Mouse (Mus musculus) heart, adult 2 months (tissue): ENCODE measurements at regions not wholly inside any gene's neighbourhood (a gene's known extent, or its start where the extent isn't known, plus 50 kb on each side); places are given as distances from the start of the nearest gene placed in this dataset.

Experiments used
- CTCF ChIP-seq: fragments of 200-600 bp; IDR thresholded peaks from 2 replicates; pipeline ENCODE4 v1.8.1; 2022; ENCODE audit warnings: antibody characterized with exemption, mild to moderate bottlenecking, moderate library complexity
- EP300 ChIP-seq: fragments of 200-500 bp; IDR thresholded peaks from 2 replicates; pipeline ENCODE4 v1.6.1; 2011; ENCODE audit warnings: low read depth, low read length, control low read depth; ENCODE audit not compliant: insufficient read depth

- no peak for TF ChIP-seq CTCF
- TF ChIP-seq EP300, result no peak
Measured at GRCm38 (mm10) chr14:73947316-73947715, 286.3 kb downstream of the Gm21750 start.
